Mouse (Mus musculus): Measurements from ENCODE around the gene Col25a1.
A peak's percentile ranks its signal among the peaks of the same experiment; 100 is the strongest.

Gene Col25a1

GRCm38 (mm10) chr3:130131201-130131600 is at the start of gene Col25a1:
TSS of gene Col25a1 (plus strand) at chr3:130131501.
- no peak for DNase-seq

- peak in 1 of 2 experiments; percentile 9 for DNase-seq
Observed at GRCm38 (mm10) chr3:130083312-130083711, 48.0 kb upstream of the Col25a1 start.

DNA sequence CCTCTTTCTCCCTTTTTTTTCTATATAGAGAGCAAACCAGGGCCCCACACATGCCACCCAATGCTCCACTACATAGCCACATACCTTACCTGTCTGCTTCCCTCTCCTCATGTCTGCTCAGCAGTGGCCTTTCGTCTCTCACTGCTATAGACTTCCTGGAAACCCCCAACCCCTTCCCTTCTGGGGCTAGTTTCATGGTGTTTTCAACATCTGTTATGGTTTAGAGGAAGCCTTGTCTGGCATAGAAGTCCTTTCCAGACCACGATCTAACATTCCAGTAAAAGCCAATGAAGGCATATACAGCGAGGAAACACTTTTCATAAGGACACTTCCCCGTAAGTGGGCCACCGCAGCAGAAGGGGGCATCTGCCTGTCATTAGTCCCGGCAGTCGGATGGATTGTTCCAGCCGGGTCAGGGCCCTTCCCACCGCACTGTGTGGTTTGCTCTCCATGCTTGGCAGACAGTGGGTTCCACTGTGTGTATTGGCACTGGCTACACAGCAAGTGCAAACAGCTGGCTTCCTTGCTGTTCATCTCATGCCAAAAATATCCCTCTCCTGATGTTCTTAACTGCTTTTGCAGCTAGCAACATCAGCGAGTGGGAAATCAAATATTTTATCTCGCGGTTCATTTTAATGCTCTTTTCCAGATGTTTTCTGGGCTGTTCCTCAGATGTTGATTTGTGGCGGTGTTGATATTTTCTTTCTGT is 44.8 kb upstream of the Col25a1 start:
- no peak for DNase-seq

- DNase-seq = no peak
Observed at GRCm38 (mm10) chr3:130087466-130087865, 43.8 kb upstream of the Col25a1 start.

GRCm38 (mm10) chr3:130088654-130089053 is 42.6 kb upstream of the Col25a1 start:
- no peak for DNase-seq

DNA sequence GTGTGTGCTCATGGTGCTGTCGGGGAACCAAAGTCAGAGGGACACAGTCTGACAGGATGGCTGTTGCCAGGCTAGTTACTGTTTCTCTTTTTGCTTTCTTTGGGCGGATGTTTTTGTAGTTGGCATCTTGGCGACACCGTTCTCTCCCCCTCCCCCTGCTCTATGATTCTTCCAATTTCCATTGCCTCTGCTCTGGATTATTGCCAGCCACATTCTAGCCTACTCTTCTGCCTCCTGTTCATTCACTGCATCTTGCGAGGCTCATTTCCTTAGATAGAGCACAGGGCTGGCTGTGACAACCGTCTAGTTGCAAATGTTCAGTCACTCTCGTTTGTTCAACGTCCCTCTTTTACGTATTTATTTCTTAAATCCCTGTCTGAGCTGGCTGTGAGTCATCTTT is 40.8 kb upstream of the Col25a1 start:
- DNase-seq = no peak

- DNase-seq = no peak
Observed at GRCm38 (mm10) chr3:130094125-130094704, 37.1 kb upstream of the Col25a1 start.

DNA sequence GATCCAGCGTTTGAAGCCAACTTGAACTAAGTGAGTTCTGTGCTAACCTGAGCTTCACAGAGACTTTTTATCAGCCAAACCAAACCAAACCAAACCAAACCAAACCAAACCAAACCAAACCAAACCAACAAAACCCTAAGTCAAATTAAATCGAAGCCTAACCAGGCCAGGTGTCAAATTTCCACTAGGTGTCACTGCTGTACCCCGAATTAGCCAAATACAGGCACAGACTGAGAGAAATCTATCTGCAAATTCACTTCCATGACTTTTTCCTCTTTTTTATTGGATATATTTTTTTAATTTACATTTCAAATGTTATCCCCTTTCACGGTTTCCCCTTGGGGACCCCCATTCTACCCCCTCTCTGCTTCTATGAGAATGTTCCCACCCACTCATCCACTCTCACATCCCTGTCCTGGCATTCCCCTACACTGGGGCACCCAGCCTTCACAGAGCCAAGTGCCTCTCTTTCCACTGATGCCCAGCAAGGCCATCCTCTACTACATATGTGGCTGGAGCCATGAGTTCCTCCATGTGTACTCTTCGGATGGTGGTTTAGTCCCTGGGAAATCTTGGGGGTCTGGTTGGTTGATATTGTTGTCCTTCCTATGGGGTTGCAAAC is 36.0 kb upstream of the Col25a1 start:
- DNase-seq = peak; percentile 71 to 75

GRCm38 (mm10) chr3:130103486-130103885 is 27.8 kb upstream of the Col25a1 start:
- DNase-seq = peak; percentile 26 to 55

- DNase-seq = no peak
Observed at GRCm38 (mm10) chr3:130104471-130104870, 26.8 kb upstream of the Col25a1 start.

DNA sequence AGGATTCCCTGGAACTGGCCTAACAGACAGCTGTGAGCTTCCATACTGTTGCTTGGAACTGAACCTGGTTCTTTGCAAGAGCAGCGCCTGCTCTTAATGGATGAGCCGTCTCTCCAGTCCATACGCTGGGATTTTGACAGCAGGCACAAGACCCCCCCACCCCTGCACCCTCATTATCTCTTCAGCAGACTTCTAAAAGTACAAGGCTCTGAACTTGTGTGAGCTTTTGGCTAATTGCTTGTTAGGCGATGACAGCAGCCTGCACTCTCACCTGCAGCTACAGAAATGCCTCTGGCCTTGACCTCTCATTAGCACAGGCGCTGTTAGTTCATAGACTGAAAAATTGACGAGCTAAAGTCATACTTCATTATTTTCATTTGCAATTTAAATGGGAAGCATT is 14.4 kb upstream of the Col25a1 start:
- no peak for DNase-seq

GRCm38 (mm10) chr3:130127840-130128239 is 3.5 kb upstream of the Col25a1 start:
- peak; percentile 7 to 12 for DNase-seq

- DNase-seq = peak; percentile 47 to 68
Observed at GRCm38 (mm10) chr3:130128564-130128963, 2.7 kb upstream of the Col25a1 start.

- DNase-seq = peak in 1 of 2 experiments; percentile 19
Observed at GRCm38 (mm10) chr3:130129635-130130206, 1.6 kb upstream of the Col25a1 start.

GRCm38 (mm10) chr3:130137204-130137603 is 5.9 kb downstream of the Col25a1 start:
- DNase-seq = no peak

- no peak for DNase-seq
Observed at GRCm38 (mm10) chr3:130137640-130138039, 6.3 kb downstream of the Col25a1 start.

DNA sequence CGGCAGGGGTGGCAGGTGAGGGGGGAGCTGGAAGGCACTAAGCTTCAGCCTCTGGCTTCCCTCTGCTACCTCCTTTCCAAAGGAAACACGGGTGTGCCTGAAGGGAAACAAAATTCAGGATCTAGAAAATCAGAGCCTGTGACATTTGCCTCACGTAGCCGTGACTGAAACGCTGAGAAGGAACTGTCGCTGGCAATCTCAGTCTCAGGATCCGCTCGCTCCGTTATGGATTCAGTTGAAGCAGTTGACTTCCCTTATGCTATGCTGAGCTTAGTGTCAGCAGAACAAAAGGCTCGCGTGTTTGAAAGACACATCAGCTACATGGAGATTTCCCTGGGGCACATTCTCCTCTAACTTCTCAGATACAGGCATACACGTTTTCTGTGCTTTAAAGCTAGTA is 14.6 kb downstream of the Col25a1 start:
- DNase-seq = no peak

- no peak for DNase-seq
Observed at GRCm38 (mm10) chr3:130147827-130148226, 16.5 kb downstream of the Col25a1 start.

- DNase-seq = no peak
Observed at GRCm38 (mm10) chr3:130149180-130149579, 17.9 kb downstream of the Col25a1 start.

DNA sequence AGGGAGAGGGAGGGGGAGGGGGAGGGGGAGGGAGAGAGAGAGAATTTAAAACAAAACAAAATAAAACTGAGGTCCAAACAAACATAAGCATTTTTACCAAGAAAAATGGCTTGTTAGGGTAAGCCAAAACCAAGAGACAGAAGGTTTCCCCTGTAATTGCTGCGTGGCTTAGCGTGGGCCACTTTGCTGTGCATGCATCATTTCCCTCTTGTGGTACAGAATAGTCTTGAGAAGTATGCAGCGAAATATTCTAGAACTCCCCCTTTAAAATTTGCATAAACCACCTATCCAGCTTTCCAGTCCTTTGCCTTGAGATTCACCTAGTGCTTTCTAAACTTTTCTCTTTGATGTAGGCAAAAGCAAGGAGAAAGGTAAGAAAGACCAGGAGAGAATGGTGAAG is 21.8 kb downstream of the Col25a1 start:
- DNase-seq = no peak

GRCm38 (mm10) chr3:130157551-130157950 is 26.2 kb downstream of the Col25a1 start:
- DNase-seq = no peak

- DNase-seq = no peak
Observed at GRCm38 (mm10) chr3:130159906-130160305, 28.6 kb downstream of the Col25a1 start.

- no peak for DNase-seq
Observed at GRCm38 (mm10) chr3:130160902-130161301, 29.6 kb downstream of the Col25a1 start.
